Mouse (Mus musculus) MN1 (cell line): Measurements from ENCODE around the gene Prl7c1.
"Not testable (repeated sequence)": the region's sequence is repeated elsewhere in the genome, so short reads cannot be mapped to it uniquely, and the experiment has no call there.

Experiments
- DNase-seq: peaks from one replicate; pipeline ENCODE4 v3.0.0-alpha.2; 2016; ENCODE audit warnings: low spot score

The Prl7c1 gene

GRCm38 (mm10) chr13:27780704-27781103, at the start of gene Prl7c1:
Gene Prl7c1, minus strand, starts transcription at chr13:27780804.
- not testable (repeated sequence) for DNase-seq

- DNase-seq: no peak
These were observed 22.2 kb upstream of the Prl7c1 start for GRCm38 (mm10) chr13:27802765-27803164.

- DNase-seq: no peak
These were observed 20.8 kb upstream of the Prl7c1 start, which contains the start of gene Prl2a1 for GRCm38 (mm10) chr13:27801354-27801753. Gene Prl2a1, plus strand, starts transcription at chr13:27801654.

- DNase-seq: no peak
These were observed 18.7 kb upstream of the Prl7c1 start for GRCm38 (mm10) chr13:27799303-27799702.

GRCm38 (mm10) chr13:27734512-27735186, 46.0 kb downstream of the Prl7c1 start:
- DNase-seq: peak; percentile 6

GRCm38 (mm10) chr13:27730286-27730959, 50.2 kb downstream of the Prl7c1 start:
- DNase-seq: not testable (repeated sequence)

- not testable (repeated sequence) for DNase-seq
These were observed 55.5 kb downstream of the Prl7c1 start for GRCm38 (mm10) chr13:27725057-27725456.
